15 mouse cellular contexts compared by ENCODE assay signal in the genomic region with DNA sequence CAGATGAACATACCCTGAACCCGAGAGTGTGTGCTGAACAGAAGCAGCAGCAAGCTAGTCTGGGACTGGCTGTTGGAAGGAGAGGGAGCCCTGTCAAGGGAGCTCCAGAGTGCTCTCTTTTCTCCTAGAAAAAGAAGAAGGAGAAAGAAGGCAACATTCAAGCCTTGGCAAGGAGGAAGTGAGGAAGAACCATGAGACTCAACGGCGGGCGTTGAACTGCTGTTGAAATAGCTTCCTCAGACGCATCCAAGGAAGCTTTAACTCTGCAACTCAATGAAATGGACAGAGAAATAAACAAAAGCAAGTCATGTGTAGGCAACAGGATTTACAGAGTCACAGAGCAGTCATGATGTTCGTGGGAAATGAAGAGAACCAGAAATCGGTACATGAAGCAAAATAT. TPM values are rescaled to one million over a fixed set of nuclear protein-coding genes. Genes with fewer than 3 reads are reported as not detected.
DNase-seq lines count a peak whose midpoint lies in the region; ATAC-seq and TF ChIP-seq lines count a peak whose summit lies in the region.
"Had no signal": no experiment of that assay in that cellular context is flagged by ENCODE, and none has a peak within 500 bp of the region (broad histone marks: within the 10 kb centered on the region; RNA-seq: fewer than 3 reads in every experiment).

No protein-coding gene starts in this region.

- 67% methylated on average over 7 of the region's 7 CpGs for WGBS in embryonic facial prominence, embryonic 12.5 days
- 88% methylated on average over 7 of the region's 7 CpGs for WGBS in embryonic facial prominence, embryonic 10.5 days

- no peak overlapping the region for H3K4me3 ChIP-seq in embryonic facial prominence, embryonic 12.5 days
- no peak overlapping the region for H3K4me3 ChIP-seq in embryonic facial prominence, embryonic 10.5 days
- no peak overlapping the region for H3K4me3 ChIP-seq in testis, adult 2 months (ENCODE audit: control insufficient read depth, low read depth, low read length)
- H3K4me3 ChIP-seq: forebrain, embryonic 12.5 days; hindbrain, embryonic 10.5 days; myocyte had no signal

- H3K27ac ChIP-seq in embryonic facial prominence, embryonic 12.5 days = peak overlapping the region; percentile 26; the same call in 1 of the 2 replicates
- no peak overlapping the region for H3K27ac ChIP-seq in embryonic facial prominence, embryonic 10.5 days (replicated peaks)
- 0 out of 2 replicates have a peak overlapping the region, but pooled peaks have one; percentile 36 for H3K27ac ChIP-seq in testis, adult 2 months (ENCODE audit: control insufficient read depth, insufficient read depth, low read depth, low read length)
- H3K27ac ChIP-seq: forebrain, embryonic 12.5 days; hindbrain, embryonic 10.5 days had no signal

- H3K9ac ChIP-seq in embryonic facial prominence, embryonic 12.5 days = no peak overlapping the region
- H3K9ac ChIP-seq: forebrain, embryonic 12.5 days had no signal

- no peaks in the 10 kb centered on the region for H3K36me3 ChIP-seq in embryonic facial prominence, embryonic 12.5 days
- no peaks in the 10 kb centered on the region for H3K36me3 ChIP-seq in embryonic facial prominence, embryonic 10.5 days (replicated peaks)
- no peaks in the 10 kb centered on the region for H3K36me3 ChIP-seq in testis, adult 2 months (ENCODE audit: control insufficient read depth, insufficient read depth, low read length)
- H3K36me3 ChIP-seq: forebrain, embryonic 12.5 days; hindbrain, embryonic 10.5 days had no signal

- H3K4me2 ChIP-seq in embryonic facial prominence, embryonic 12.5 days (replicated peaks) = no peak overlapping the region
- H3K4me2 ChIP-seq: forebrain, embryonic 12.5 days had no signal

- H3K9me3 ChIP-seq in embryonic facial prominence, embryonic 12.5 days = no peaks in the 10 kb centered on the region; the same call in 1 of the 2 replicates
- H3K9me3 ChIP-seq in embryonic facial prominence, embryonic 10.5 days = peaks cover 7% of the 10 kb centered on the region; the same call in 1 of the 2 replicates
- H3K9me3 ChIP-seq: forebrain, embryonic 12.5 days had no signal

- ATAC-seq in embryonic facial prominence, embryonic 12.5 days (ENCODE audit: insufficient number of reproducible peaks, insufficient read depth, low FRiP score, low TSS enrichment) = no peak

- no peak for DNase-seq in embryonic facial prominence, embryonic 10.5 days (ENCODE audit: low spot score)
- no peak for DNase-seq in testis, postnatal 14 days (ENCODE audit: low spot score)
- peak; percentile 11 for DNase-seq in lung, postnatal 25 days (ENCODE audit: low spot score)
- no peak for DNase-seq in T-cell, adult 2 months (ENCODE audit: low spot score)
- DNase-seq in layer of hippocampus, adult 18-20 months (ENCODE audit: low spot score in 2 of 2) = no peak
- DNase-seq in adrenal gland, postnatal 4 days (ENCODE audit: low spot score in 2 of 2) = no peak
- DNase-seq: gastrocnemius, postnatal 14 days had no signal

- H3K4me1 ChIP-seq in embryonic facial prominence, embryonic 12.5 days = no peaks in the 10 kb centered on the region
- H3K4me1 ChIP-seq in embryonic facial prominence, embryonic 10.5 days = no peaks in the 10 kb centered on the region
- H3K4me1 ChIP-seq in testis, adult 2 months (ENCODE audit: control insufficient read depth, insufficient read depth, low read length) = no peaks in the 10 kb centered on the region; the same call in 1 of the 2 replicates
- H3K4me1 ChIP-seq: forebrain, embryonic 12.5 days; hindbrain, embryonic 10.5 days had no signal

- no peak for TF ChIP-seq POLR2A in testis, adult 2 months (IDR thresholded peaks at IDR 0.05; ENCODE audit: control insufficient read depth, low read depth, low read length)

- H3K27me3 ChIP-seq in embryonic facial prominence, embryonic 12.5 days = no peaks in the 10 kb centered on the region
- no peaks in the 10 kb centered on the region for H3K27me3 ChIP-seq in embryonic facial prominence, embryonic 10.5 days (replicated peaks; ENCODE audit: low read depth, poor library complexity, severe bottlenecking)
- no peaks in the 10 kb centered on the region for H3K27me3 ChIP-seq in testis, adult 2 months (ENCODE audit: control insufficient read depth, insufficient read depth, low read length)
- H3K27me3 ChIP-seq: forebrain, embryonic 12.5 days had no signal

- TF ChIP-seq CTCF in testis, adult 2 months (IDR thresholded peaks at IDR 0.05; ENCODE audit: control insufficient read depth, insufficient read depth, insufficient replicate concordance, low read depth, low read length) = no peak

RNA-seq across cellular contexts. Expression of gene Cmas, which starts 9.7 kb away (rescaled TPM):
- polyA plus RNA-seq in embryonic facial prominence, embryonic 12.5 days (2016; fragmentation: Nextera tagmentation; extraction: Ambion mirVana) = 92.4 and 96.0 TPM in 2 replicates
- 65.6 and 68.3 TPM in 2 replicates for polyA plus RNA-seq in embryonic facial prominence, embryonic 10.5 days (2016; fragmentation: Nextera tagmentation; extraction: Ambion mirVana)
- 12.8 and 14.8 TPM in 2 replicates for polyA plus RNA-seq in testis, adult 2 months (2012; rRNA removed)
- 100 to 1,000 TPM in 1 of 2 experiments, 10 to 100 TPM in 1; 98.0 to 106 TPM for total RNA-seq in layer of hippocampus, adult 18-20 months (2021)
- total RNA-seq in adrenal gland, postnatal 4 days (2021) = 10 to 100 TPM; 46.3 to 51.1 TPM

RNA-seq across cellular contexts. Expression of gene Abcc9, which starts 44.6 kb away (rescaled TPM):
- polyA plus RNA-seq in embryonic facial prominence, embryonic 12.5 days (2016; fragmentation: Nextera tagmentation; extraction: Ambion mirVana) = 1.7 and 1.9 TPM in 2 replicates
- polyA plus RNA-seq in embryonic facial prominence, embryonic 10.5 days (2016; fragmentation: Nextera tagmentation; extraction: Ambion mirVana) = 1.4 and 1.5 TPM in 2 replicates
- polyA plus RNA-seq in testis, adult 2 months (2012; rRNA removed) = 0.78 and 0.84 TPM in 2 replicates
- 1 to 10 TPM; 2.9 to 3.2 TPM for total RNA-seq in layer of hippocampus, adult 18-20 months (2021)
- 10 to 100 TPM; 29.3 to 32.6 TPM for total RNA-seq in adrenal gland, postnatal 4 days (2021)

RNA-seq across cellular contexts. Expression of gene Sult6b2, which starts 57.5 kb away (rescaled TPM):
- not detected in 2 replicates for polyA plus RNA-seq in embryonic facial prominence, embryonic 12.5 days (2016; fragmentation: Nextera tagmentation; extraction: Ambion mirVana)
- polyA plus RNA-seq in embryonic facial prominence, embryonic 10.5 days (2016; fragmentation: Nextera tagmentation; extraction: Ambion mirVana) = not detected in 2 replicates
- polyA plus RNA-seq in testis, adult 2 months (2012; rRNA removed) = 0.09 TPM in 1 of 2 replicates, not detected in the other
- total RNA-seq in layer of hippocampus, adult 18-20 months (2021) = under 1 TPM in 1 of 2 experiments, not detected in 1; 0.15 TPM
- total RNA-seq in adrenal gland, postnatal 4 days (2021) = not detected
- total RNA-seq: gastrocnemius, postnatal 14 days; left cerebral cortex, adult 18-20 months had no signal
- polyA plus RNA-seq: kidney, embryonic 16.5 days; myocyte; urinary bladder, adult 2 months had no signal
